Mouse (Mus musculus) ZHBTc4 (cell line): ENCODE results near the gene Ms4a4b.
"Not testable (repeated sequence)": the region's sequence is repeated elsewhere in the genome, so short reads cannot be mapped to it uniquely, and the experiment has no call there.

ENCODE experiments used
- DNase-seq: peaks from one replicate; pipeline ENCODE4 v3.0.0-alpha.2; 2011; ENCODE audit warnings: low read depth, low spot score

The Ms4a4b gene

DNA sequence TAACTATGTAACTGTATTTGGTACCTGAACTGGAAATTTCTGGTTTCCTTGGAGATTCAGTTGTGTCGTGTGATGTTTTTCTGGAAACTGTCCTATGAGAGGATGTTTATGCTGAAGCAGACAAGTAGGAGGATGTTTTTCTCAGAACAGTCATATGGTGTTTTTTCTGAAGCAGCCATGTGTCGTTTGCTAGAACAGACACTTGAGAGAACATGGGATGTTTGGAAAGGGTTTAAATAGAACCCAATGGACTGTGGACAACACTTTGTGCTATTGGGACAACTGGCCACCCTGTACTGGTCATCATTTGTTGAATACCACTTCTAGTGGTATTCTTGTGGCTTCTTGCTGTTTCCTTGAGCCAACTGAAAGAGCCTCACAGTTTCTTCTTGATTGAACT, 42.4 kb downstream of the Ms4a4b start, which contains the start of gene Gm8369:
TSS of gene Gm8369 (plus strand) at position 193 of the 400 bp plus-strand sequence.
- DNase-seq = no peak

- no peak for DNase-seq
These were observed 43.2 kb downstream of the Ms4a4b start for GRCm38 (mm10) chr19:11486599-11486998.

DNA sequence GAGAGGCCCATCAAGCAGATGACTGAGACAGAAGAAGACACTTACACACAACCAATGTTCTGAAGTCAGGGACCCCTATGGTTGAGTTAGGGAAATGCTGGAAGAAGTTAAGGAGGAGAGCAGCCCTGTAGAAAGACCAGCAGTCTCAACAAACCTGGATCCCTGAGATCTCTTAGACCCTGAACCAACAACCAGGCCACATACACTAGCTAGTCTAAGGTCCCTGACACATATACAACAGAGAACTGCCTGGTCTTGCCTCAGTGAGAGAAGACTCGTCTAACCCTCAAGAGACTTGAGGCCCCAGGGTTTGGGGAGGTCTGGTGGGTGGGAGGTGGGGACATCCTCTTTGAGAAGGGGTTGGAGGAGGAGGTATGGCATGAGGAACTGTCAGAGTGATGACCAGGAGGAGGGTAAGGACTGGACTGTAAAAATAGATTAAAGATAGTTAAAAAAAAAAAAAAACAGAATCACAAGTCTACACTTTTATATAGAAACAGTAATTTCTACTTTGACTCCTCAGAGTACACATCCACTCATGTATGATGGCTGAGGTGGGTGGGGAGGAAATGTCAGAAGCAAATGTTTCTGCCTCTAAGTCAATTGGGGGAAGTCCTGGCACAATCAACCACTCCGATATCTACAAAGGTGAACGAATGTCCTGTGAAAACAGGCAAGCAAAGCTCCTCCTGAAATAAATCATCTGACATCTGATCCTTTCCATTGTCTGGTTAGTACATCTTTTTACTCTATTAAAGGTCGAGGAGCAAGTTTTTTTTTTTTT, 48.2 kb downstream of the Ms4a4b start:
- no peak for DNase-seq

DNA sequence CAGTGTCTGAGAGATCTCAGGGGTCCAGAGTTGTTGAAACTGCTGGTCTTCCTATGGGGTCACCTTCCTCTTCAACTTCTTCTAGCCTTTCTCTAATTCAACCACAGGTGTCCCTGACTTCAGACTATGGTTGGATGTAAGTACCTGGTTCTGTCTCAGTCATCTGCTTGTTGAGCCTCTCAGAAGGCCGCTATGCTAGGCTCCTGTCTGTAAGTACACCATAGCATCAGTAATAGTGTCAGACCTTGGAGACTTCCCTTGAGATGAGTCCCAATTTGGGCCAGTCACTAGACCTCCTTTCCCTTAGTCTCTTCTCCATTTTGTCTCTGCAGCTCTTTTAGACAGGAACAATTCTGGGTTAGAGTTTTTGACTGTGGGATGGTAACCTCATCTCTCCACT, 49.3 kb downstream of the Ms4a4b start:
- DNase-seq = no peak

GRCm38 (mm10) chr19:11494519-11494918, 51.2 kb downstream of the Ms4a4b start:
- DNase-seq = no peak

DNA sequence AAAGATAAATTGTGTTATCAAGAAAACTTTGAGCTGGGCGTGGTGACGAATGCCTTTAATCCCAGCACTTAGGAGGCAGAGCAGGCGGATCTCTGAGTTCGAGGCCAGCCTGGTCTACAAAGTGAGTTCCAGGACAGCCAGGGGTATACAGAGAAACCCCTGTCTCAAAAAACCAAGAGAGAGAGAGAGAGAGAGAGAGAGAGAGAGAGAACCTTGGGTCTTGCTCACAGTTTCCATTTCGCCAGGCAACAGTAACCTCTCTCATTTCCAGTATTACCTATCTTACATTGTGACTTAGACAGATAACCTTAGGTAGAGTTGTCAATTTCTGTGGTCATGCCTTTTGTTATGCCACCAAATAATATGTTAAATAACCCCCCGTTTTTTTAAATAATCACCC, 53.0 kb downstream of the Ms4a4b start:
- no peak for DNase-seq

- not testable (repeated sequence) for DNase-seq
These were observed 53.9 kb downstream of the Ms4a4b start for GRCm38 (mm10) chr19:11497300-11497699.

GRCm38 (mm10) chr19:11500796-11501195, 57.4 kb downstream of the Ms4a4b start:
- no peak for DNase-seq

DNA sequence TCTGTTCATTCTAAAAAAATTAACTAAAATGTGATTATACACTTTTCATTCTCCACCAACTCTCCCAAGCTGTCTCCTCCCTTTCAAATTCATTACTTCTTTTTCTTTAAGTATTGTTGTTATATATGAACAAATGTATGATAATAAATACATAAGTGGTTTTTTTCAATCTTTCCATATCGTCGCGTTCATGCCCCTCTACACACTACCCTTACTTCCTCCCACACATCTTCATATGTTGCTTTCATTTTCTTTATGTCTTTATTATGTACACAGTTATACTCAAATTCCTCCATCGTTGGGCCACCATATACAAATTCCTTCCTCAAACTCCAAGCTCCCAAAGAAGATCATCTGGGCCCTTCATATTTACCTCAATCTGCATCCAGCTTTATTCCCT, 58.0 kb downstream of the Ms4a4b start:
- DNase-seq = no peak

DNA sequence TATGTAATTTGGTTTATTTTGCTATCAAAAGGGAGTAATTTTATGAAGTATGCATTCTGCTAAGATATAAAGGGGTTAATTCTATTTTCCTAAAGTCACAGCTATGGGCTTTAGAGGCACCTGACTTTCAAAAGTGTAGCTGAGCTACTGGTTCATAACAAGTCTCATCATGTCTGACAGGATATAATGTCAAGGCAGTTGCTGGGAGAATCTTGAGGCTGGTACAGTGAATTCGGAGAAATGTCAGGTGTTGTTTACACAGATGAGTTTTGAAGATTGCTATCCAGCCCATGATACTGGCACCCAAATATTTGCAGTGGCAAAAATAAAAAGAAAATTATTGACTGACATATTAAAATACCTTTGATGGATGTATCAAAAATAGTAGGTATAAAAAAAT, 61.5 kb downstream of the Ms4a4b start:
- DNase-seq = no peak

GRCm38 (mm10) chr19:11513458-11513857, 70.1 kb downstream of the Ms4a4b start:
- DNase-seq = no peak

- no peak for DNase-seq
These were observed 72.9 kb downstream of the Ms4a4b start, which contains the start of gene Ms4a6b for GRCm38 (mm10) chr19:11516246-11516645. TSS of gene Ms4a6b (plus strand) at chr19:11516512.
